Mouse (Mus musculus): ENCODE data around the gene Triobp.

DNA sequence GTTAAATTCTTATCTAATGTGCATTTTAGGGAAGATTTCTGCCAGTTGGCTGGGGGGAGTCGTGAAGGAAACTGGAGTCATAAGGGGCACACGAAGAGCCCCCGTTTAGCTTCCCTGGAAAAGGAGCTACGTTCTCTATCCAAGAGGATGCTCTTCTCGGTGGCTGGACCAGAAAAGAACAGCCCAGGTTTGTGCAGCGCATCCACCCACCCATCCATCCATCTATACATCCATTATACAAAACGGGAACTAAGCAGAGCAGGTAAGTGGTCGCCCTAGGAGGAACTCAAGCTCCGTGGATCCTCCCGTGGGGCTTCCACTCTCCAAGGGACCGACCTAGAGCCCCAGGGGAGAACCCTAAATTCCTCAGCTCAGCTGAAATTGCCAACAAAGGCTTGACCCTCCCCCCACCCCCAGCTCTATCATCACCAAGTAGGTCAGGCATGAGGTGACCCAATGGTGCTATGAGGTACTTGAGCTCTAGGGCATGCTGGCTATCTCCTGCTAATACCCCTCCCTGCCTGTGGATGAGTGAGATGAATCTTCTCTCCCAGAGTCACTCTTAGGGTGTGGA, 715 bp downstream of the Triobp start:
- TF ChIP-seq CTCF (IDR thresholded peaks at IDR 0.05; ENCODE audit: low read depth) (no peak), EP300 (IDR thresholded peaks at IDR 0.05; ENCODE audit: low read depth) (no peak)

Measured in heart, postnatal 0 days (tissue).